In the genomic region with DNA sequence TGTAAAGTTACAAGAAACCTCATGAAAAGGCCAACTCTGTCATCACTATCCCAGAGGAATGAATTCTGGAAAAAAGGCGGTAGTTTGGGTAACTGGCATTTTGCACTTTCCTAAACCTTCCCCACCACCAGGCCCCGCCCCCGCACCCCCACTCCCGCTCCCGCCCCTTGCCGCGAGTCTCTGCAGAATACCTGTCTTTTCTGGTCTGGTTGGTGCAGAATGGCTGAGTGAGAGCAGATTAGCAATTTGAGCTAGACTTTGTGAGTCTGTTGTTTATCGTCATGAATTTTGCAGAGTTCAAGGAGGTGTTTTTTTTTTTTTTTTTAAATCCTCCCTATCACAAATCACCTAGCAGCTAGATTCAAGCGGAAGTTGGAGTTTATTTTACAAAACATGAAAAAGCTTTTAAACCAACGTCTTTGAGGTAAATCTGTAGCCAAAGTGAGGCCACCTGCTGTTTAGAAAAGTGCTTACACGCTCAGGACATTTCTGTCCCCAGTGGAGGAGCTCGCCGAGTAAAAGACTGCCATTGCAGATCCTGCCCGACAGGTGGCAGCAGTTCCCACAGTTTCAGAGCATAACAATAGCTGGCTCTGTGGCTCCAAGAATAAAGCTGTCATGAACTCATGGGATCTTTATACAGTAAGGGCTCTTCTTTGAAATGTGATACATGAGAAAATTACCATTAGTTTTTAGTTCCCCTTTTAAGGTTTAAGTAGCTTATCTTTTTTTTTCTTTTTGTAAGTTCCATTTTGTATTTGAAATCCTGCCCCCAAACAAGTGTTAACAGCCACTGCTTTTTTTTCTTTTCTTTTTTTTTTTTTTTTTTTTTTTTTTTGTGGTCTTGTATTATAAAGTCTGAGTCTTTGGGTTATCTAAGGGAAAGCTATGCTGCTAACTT, we compare ENCODE assay signal across 8 mouse cellular contexts.
DNase-seq lines count a peak whose midpoint lies in the region; ATAC-seq and TF ChIP-seq lines count a peak whose summit lies in the region.

No protein-coding gene starts in this region.

- DNase-seq in 3T3-L1 (ENCODE audit: low read depth, low spot score): peak; percentile 96
- peak; percentile 86 for DNase-seq in adrenal gland, postnatal 36 days
- peak; percentile 83 to 91 for DNase-seq in heart, adult 18-20 months
- DNase-seq in kidney, adult 18-20 months: peak; percentile 86
- DNase-seq in limb, embryonic 10.5 days (ENCODE audit: low spot score): peak; percentile 88

- WGBS in embryonic facial prominence, embryonic 13.5 days: 2% methylated on average over 14 of the region's 14 CpGs
- WGBS in limb, embryonic 10.5 days: 4% methylated on average over 14 of the region's 14 CpGs
- WGBS in midbrain, embryonic 13.5 days: 5% methylated on average over 14 of the region's 14 CpGs
- 6% methylated on average over 14 of the region's 14 CpGs for WGBS in small intestine, adult 2 months

- peaks cover 10% of the 10 kb centered on the region; the same call in 1 of the 2 replicates for H3K4me1 ChIP-seq in embryonic facial prominence, embryonic 13.5 days
- peaks cover 11% of the 10 kb centered on the region for H3K4me1 ChIP-seq in limb, embryonic 10.5 days
- 0 out of 2 replicates have a peak, but pooled peaks cover 7% of the 10 kb centered on the region for H3K4me1 ChIP-seq in midbrain, embryonic 13.5 days (replicated peaks)
- no peaks in the 10 kb centered on the region for H3K4me1 ChIP-seq in small intestine, adult 2 months (ENCODE audit: control insufficient read depth, insufficient read depth, insufficient read length, low read length)

- 0 out of 2 replicates have a peak, but pooled peaks have one; percentile 59 for ATAC-seq in embryonic facial prominence, embryonic 13.5 days (ENCODE audit: insufficient number of reproducible peaks, insufficient read depth, low FRiP score, low TSS enrichment, low read depth)
- peak; percentile 92 for ATAC-seq in midbrain, embryonic 13.5 days

- no peak for TF ChIP-seq POLR2A in small intestine, adult 2 months (IDR thresholded peaks at IDR 0.05; ENCODE audit: low read depth, low read length)

- peak overlapping the region; percentile 24 for H3K4me3 ChIP-seq in embryonic facial prominence, embryonic 13.5 days
- H3K4me3 ChIP-seq in limb, embryonic 10.5 days: peak overlapping the region; percentile 31; the same call in 1 of the 2 replicates
- H3K4me3 ChIP-seq in midbrain, embryonic 13.5 days (replicated peaks): no peak overlapping the region; the same call in none of the 2 replicates
- H3K4me3 ChIP-seq in small intestine, adult 2 months (ENCODE audit: low read depth, low read length): no peak overlapping the region

- no peak overlapping the region for H3K9ac ChIP-seq in embryonic facial prominence, embryonic 13.5 days
- H3K9ac ChIP-seq in midbrain, embryonic 13.5 days (replicated peaks): no peak overlapping the region

- TF ChIP-seq CTCF in small intestine, adult 2 months (IDR thresholded peaks at IDR 0.05; ENCODE audit: extremely low read depth, insufficient read length, insufficient replicate concordance, low read depth, low read length): peak; percentile 96; the same call in 1 of the 2 replicates

- H3K36me3 ChIP-seq in embryonic facial prominence, embryonic 13.5 days: no peaks in the 10 kb centered on the region
- no peaks in the 10 kb centered on the region for H3K36me3 ChIP-seq in limb, embryonic 10.5 days
- no peaks in the 10 kb centered on the region for H3K36me3 ChIP-seq in midbrain, embryonic 13.5 days
- no peaks in the 10 kb centered on the region for H3K36me3 ChIP-seq in small intestine, adult 2 months (ENCODE audit: control insufficient read depth, insufficient read depth, low read length)

- H3K9me3 ChIP-seq in embryonic facial prominence, embryonic 13.5 days: no peaks in the 10 kb centered on the region
- no peaks in the 10 kb centered on the region for H3K9me3 ChIP-seq in limb, embryonic 10.5 days (replicated peaks)
- no peaks in the 10 kb centered on the region for H3K9me3 ChIP-seq in midbrain, embryonic 13.5 days

- H3K27ac ChIP-seq in embryonic facial prominence, embryonic 13.5 days: no peak overlapping the region
- H3K27ac ChIP-seq in limb, embryonic 10.5 days: no peak overlapping the region
- H3K27ac ChIP-seq in midbrain, embryonic 13.5 days: no peak overlapping the region
- H3K27ac ChIP-seq in small intestine, adult 2 months (ENCODE audit: insufficient read depth, low read depth, low read length): no peak overlapping the region

- H3K4me2 ChIP-seq in embryonic facial prominence, embryonic 13.5 days: peak overlapping the region; percentile 53
- peak overlapping the region; percentile 36 for H3K4me2 ChIP-seq in midbrain, embryonic 13.5 days (replicated peaks)

- H3K27me3 ChIP-seq in embryonic facial prominence, embryonic 13.5 days: no peaks in the 10 kb centered on the region
- no peaks in the 10 kb centered on the region for H3K27me3 ChIP-seq in limb, embryonic 10.5 days (ENCODE audit: low read depth, poor library complexity, severe bottlenecking)
- peaks cover 10% of the 10 kb centered on the region; the same call in 1 of the 2 replicates for H3K27me3 ChIP-seq in midbrain, embryonic 13.5 days
- H3K27me3 ChIP-seq in small intestine, adult 2 months (ENCODE audit: control insufficient read depth, insufficient read depth, low read length): no peaks in the 10 kb centered on the region; the same call in 1 of the 2 replicates

Comparison
In these comparisons a context has a peak if more than half of its experiments do, and no peak if none do; other contexts are left out.
1. H3K4me3 ChIP-seq: peak in embryonic facial prominence, embryonic 13.5 days (single experiment) and limb, embryonic 10.5 days (single experiment); none in midbrain, embryonic 13.5 days (single experiment) and small intestine, adult 2 months (single experiment).
2. Peak in every context shown above with its lines, with median percentiles within 50 percentile points of each other: DNase-seq.